Mouse (Mus musculus) right cerebral cortex, postnatal 36 days (tissue): ENCODE measurements around the gene Col18a1.
A peak's percentile ranks its signal among the peaks of the same experiment; 100 is the strongest.

ENCODE experiments used
- DNase-seq, 2 experiments: peaks; one replicate each; pipeline ENCODE4 v3.0.0; 2022; ENCODE audit warnings: low spot score in 2 of 2, mixed read lengths in 1 of 2

Col18a1 gene

DNA sequence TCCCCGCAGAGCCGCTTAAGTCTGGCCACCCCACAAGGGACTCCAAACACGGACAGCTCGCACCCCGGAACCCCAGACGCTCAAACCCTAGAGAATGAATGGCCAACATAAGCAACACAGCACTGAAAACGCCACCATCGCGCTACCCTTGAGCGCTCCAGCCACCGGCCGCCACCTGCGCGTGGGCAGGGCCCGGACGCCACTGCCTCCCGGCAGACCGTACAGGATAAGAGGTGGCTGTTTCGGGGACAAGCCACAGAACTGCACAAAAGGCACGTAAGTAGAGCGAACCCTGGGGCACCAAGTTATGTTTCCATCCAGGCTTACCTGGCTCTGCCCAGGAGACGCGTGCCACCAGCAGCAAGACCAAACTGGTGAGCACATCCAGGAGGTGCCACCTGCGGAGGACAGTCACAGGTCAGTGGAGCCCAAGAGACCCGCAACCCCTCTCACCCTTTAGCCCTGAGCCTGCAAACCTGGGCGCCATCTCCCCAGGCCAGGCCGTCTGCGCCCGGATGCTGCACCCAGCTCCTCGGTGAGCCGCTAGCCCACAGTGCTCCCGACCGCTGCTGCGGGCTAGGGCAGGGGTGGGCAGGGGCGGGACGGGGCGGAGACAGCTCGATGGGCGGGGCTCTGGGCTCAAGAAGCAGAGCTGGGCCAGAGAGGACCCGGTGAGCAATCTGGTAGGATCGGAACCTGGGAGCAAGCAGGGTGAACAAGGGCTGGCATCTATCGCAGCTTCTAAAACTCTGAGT, at the start of gene Col18a1:
Gene Col18a1, minus strand, starts transcription at position 586 of the 755 bp plus-strand sequence.
- no peak for DNase-seq

- DNase-seq, result no peak
These were observed 49.3 kb upstream of the Col18a1 start for GRCm38 (mm10) chr10:77215641-77216040.

DNA sequence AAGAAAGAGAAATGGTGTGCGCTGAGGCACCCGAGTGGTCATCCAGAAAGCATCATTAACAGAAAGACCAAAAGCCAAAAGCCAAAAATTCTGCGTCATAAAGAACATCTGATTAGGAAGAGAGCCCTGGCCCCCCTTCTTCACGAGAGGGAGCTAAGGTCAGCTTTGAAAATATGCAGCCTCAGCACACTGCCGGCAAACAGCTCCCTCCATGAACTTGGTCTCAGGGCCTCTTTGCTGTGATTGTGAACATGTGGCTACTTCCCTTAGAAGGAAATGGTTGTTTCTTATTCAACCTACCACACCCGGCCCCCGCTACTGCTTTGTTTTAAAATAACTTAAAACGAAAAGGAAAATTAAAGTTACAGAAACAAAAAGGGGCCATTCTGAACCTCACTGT, 48.2 kb upstream of the Col18a1 start:
- no peak for DNase-seq

GRCm38 (mm10) chr10:77213483-77213882, 47.1 kb upstream of the Col18a1 start:
- DNase-seq, result no peak

DNA sequence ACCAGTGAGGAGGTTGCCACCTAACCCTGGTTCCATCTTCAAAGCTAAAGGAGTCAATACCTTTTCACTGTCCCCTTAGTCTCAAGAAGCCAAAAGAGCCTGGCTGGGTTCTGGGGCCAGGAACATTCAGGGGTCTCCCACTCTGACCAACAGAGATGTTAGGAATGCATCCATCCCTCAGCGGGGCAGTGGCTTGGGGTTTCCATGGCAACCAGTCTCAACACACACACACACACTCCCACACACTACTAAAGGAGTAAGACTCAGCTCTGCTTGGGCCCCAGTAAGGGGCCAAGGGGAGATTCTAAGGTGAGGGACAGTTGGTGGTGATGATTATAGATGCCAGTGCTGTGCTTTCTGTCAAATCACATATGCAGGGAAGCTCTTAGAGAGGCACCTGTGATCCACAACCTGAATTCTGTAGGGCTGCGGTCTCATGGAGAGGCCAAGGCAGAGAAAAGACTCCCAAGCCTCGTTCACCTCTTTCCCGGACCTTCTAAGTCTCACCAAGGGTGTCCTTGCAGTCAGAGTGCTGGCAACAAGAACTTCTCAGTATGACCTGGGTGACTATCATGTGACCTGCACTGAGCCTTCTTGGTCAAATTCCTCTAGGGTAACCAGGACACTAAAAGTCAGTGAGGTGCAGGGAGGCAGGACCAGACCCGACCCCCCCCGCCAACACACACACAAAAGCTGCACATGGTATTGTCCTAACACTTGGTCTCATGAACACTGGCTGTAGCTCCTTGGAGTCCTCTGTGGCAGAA, 46.2 kb upstream of the Col18a1 start:
- DNase-seq, result no peak

- peak; percentile 18 to 25 for DNase-seq
These were observed 44.8 kb upstream of the Col18a1 start for GRCm38 (mm10) chr10:77211116-77211570.

DNA sequence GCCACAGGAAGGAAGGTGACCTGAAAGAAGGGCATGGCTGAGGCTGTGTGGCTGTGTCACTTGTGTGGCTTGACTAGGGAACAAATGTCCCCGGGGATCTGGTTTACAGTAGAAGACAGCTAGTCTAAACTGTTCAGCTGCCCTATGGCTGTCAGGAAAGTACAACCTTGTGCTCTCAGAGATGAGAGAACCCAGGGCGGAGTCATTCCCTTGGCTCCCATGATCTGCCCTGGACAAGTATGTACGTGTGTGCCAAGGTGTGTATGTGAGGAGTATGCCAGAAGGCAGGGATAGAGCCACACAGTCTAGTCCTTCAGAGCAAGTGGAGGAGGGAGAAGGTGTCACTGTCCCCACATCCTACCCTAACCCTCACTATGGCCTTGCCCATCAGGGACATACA, 44.3 kb upstream of the Col18a1 start:
- no peak for DNase-seq

- no peak for DNase-seq
These were observed 42.9 kb upstream of the Col18a1 start for GRCm38 (mm10) chr10:77209261-77209660.

DNA sequence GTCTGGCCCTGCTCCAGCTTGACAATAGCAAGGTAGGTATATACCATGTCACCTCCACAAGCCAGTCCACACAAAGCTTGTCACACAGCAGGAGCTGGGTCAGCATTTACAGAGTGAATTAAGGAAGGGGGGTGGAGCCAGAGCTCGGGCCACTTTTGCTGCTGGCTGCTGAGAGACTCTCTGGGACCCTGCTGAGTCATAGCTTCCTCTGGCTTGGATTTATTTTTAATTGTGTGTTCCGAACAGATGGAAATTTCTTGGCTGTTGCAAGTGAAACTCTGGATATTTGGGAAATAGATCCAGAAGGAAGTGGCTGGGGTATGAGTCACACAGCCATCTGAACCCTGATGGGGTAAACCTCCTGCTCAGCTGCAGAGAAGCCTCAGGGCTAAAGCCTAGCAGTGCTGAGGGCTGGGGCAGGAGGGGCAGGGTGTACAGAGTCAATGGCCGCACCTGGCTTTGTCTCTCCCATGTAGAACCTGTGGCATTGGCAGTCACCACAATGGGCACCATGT, 40.3 kb upstream of the Col18a1 start:
- peak; percentile 64 to 77 for DNase-seq

GRCm38 (mm10) chr10:77206134-77206533, 39.8 kb upstream of the Col18a1 start:
- no peak for DNase-seq

GRCm38 (mm10) chr10:77203960-77204359, 37.6 kb upstream of the Col18a1 start:
- DNase-seq, result no peak

DNA sequence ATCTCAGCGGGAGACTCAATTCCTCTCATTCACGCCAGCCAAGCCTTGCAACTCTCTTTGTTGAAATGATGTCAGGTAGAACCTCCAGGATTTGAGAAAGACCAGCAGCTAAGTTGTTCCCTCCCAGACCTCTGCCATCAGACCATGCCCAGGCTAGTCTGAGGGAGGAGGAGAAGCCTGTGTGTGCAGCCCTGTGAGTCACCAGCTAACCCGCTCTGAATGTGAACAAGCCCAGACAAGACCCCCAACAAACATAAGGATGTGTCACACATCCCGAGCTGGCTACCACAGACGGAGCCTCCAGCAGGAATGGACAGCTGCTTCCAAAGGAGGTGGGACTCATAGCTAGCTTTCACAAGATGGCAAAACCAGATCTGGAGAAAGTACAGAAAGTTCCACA, 35.6 kb upstream of the Col18a1 start:
- no peak for DNase-seq

- DNase-seq, result no peak
These were observed 33.9 kb upstream of the Col18a1 start for GRCm38 (mm10) chr10:77200295-77200694.

- no peak for DNase-seq
These were observed 32.9 kb upstream of the Col18a1 start for GRCm38 (mm10) chr10:77199229-77199628.

DNA sequence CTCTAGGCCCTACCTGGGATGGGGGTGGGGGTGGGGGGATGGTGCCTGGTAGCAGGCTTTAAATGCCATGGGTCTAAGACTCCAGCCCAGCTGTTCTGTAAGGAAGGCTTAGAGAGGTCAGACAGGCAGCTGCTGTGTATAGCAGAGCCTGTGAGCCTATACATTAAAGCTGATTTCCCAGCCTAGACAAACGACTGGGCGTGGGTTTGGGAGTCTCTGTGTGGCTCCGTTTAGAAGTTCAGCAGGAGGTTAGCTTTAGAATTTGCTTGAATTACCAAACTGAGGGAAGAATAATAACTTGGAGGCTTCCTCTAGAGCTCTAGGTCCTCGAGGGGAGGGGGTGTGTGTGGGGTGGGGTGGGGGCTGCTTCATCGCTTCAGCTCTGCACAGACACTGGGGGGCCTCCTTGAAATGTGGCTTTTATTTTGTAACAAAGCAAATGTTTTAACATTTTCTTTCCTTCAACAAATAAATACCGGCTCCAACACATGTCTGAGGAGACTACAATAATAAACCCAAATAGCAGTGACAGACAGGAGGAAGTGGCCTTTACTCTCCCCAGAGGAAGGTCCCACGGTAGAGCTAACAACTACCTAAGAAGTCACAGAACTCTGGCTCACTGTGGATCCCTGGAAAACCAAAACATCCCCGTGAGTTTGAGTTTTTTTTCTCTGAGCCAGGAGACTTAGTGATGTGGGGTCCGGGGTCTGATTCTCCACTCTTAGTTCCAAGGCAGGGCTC, 31.3 kb upstream of the Col18a1 start:
- no peak for DNase-seq

- DNase-seq, result no peak
These were observed 30.3 kb upstream of the Col18a1 start for GRCm38 (mm10) chr10:77196676-77197075.

DNA sequence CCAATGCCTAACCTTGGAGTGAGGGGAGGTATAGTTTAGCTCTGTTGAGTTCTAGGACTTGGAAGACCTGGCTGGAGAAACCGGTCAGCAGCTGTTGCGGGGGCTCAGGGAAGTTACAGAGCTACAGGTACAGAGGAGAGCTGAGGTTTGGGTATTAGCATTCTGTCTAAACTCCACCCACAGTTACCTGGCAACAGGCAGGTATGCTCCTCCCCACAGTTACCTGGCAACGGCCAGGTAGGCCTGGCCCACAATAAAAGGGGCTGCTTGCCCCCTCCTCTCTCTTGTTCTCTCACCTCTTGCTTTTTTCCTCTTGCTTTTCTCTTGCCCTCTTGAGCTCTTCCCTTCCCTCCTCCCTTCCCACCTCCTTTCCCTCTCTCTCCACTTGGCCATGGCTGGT, 29.8 kb upstream of the Col18a1 start:
- no peak for DNase-seq

DNA sequence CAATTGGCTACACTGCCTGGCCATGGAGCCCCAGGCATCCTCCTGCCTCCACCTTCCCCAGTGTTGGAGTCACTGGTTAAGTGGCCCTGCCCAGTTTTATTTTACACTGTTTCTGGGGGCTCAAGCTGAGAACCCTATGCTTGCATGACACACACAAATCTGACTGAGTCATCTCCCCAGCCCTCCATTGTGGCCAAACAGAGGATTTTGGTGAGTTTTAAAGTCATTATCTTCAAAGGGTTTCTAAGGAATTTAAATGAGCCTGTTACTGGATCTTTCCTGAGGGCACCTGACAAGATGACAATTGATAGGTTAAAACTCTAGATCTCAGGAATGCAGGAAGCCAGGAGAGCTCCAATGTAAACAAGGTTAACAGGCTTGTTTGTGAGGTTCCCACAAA, 27.1 kb upstream of the Col18a1 start:
- no peak for DNase-seq

DNA sequence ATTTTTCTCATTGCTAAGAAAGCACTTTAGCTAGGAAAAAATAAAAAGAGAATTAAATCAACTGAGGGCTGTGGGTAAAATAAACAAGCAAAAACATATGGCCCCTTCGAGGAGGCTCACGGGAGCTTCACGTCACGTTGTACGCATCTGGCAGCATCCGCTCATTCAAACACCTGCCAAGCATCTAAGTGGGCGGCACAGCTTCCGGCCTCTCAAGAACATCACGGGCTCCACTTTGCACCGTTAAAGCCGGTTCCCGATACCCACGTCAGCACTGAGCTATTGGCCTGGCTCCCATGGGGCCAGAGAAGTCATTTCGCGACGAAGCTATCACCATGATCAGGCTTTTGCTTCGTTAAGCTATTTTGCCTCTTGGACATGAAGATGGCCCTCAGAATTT, 26.4 kb upstream of the Col18a1 start:
- DNase-seq, result no peak

GRCm38 (mm10) chr10:77190967-77191915, 24.9 kb upstream of the Col18a1 start:
- no peak for DNase-seq

GRCm38 (mm10) chr10:77187427-77187826, 21.1 kb upstream of the Col18a1 start:
- no peak for DNase-seq
